Mouse (Mus musculus) E14TG2a.4 (cell line): ENCODE data around the gene Polr3e.

ENCODE experiments used
- CTCF ChIP-seq: conservative IDR thresholded peaks from 2 replicates; pipeline ENCODE4 v1.5.1; 2014; ENCODE audit warnings: low read length
- NANOG ChIP-seq: IDR thresholded peaks from 2 replicates; pipeline ENCODE4 v1.6.1; 2014; ENCODE audit warnings: borderline replicate concordance, low read length, mixed read lengths
- POU5F1 ChIP-seq: IDR thresholded peaks from 2 replicates; pipeline ENCODE4 v1.6.1; 2014; ENCODE audit warnings: low read length, borderline replicate concordance

DNA sequence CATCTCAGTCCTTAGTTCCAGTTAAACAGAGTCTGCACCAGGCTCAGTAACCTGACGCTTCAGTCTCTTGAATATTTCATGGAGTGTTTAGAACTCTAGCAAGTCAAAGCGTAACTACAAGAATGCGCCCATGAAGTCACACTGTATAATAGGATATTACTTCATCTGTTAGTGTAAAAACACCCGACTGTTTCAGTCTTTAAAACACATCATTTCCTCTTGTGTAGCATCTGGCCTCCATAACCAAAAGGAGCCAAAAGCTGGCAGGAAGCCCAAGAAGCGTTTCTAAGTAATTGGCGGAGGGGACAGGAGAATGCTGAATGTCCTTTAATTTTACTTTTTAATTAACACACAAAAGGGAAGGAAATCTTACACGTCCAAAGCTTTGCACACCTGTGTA, 59.5 kb downstream of the Polr3e start:
- TF ChIP-seq CTCF = no peak
- no peak for TF ChIP-seq NANOG
- no peak for TF ChIP-seq POU5F1
